Mouse (Mus musculus) bone marrow, adult 2 months (tissue): ENCODE data around the gene Pdlim1. TPM values are rescaled to one million over a fixed set of nuclear protein-coding genes. Genes with fewer than 3 reads are reported as not detected.

ENCODE experiments used
- H3K27ac ChIP-seq: fragments of 200-500 bp; 2 replicates; pipeline ENCODE4 v1.5.1; 2012; ENCODE audit warnings: low read depth, mild to moderate bottlenecking, control low read depth, inconsistent platforms, low read length; ENCODE audit not compliant: control insufficient read depth, poor library complexity, insufficient read depth
- H3K4me1 ChIP-seq: fragments of 200-500 bp; 2 replicates; pipeline ENCODE4 v1.6.1; 2011; ENCODE audit warnings: low read length; ENCODE audit not compliant: control insufficient read depth, insufficient read depth
- H3K4me3 ChIP-seq: fragments of 200-500 bp; replicated peaks from 2 replicates; pipeline ENCODE3; 2011; ENCODE audit warnings: mild to moderate bottlenecking, low read depth, low read length, control low read depth; ENCODE audit not compliant: control insufficient read depth
- CTCF ChIP-seq: fragments of 200-500 bp; IDR thresholded peaks from 2 replicates; pipeline ENCODE4 v1.5.1; 2011; ENCODE audit warnings: low read length, control low read depth; ENCODE audit not compliant: control insufficient read depth, insufficient read depth
- POLR2A ChIP-seq: fragments of 200-500 bp; IDR thresholded peaks from 2 replicates; pipeline ENCODE4 v1.6.1; 2011; ENCODE audit warnings: low read depth, mild to moderate bottlenecking, control low read depth, low read length, borderline replicate concordance; ENCODE audit not compliant: control insufficient read depth
- WGBS: fragments of 180-500 bp; shearing (Covaris S2); methylation state at CpG from one replicate; pipeline ENCODE4 v1.1.7; 2018; 5-methylcytosine and 5-hydroxymethylcytosine counted together
- polyA plus RNA-seq: library from polyadenylated mRNA; stranded (reverse); fragments of >200 nt; gene quantifications from 2 replicates; pipeline ENCODE4 v1.2.4, GENCODE M21; 2011; ENCODE audit warnings: low replicate concordance; ENCODE audit not compliant: missing spikeins, insufficient read depth, insufficient read length

The Pdlim1 gene
- polyA plus RNA-seq, 1 experiment: 34.1 TPM

GRCm38 (mm10) chr19:40178311-40178710 is 93.3 kb downstream of the Pdlim1 start:
- no peak overlapping the region for H3K27ac ChIP-seq
- no peak for TF ChIP-seq CTCF
- TF ChIP-seq POLR2A: no peak
- 76% methylated on average over 4 of the region's 4 CpGs for WGBS
- no peak overlapping the region for H3K4me3 ChIP-seq
- no peaks in the 10 kb centered on the region for H3K4me1 ChIP-seq

Other genes with a start within 250 kb of the Pdlim1 start
- gene Cyp2c54, start 198.0 kb downstream of the Pdlim1 start, polyA plus RNA-seq: 1.0 and 2.2 TPM in 2 replicates
- 2.6 TPM in 1 of 2 replicates, not detected in the other for gene Cyp2c50, start 182.2 kb downstream of the Pdlim1 start, polyA plus RNA-seq
- gene Cyp2c70, start 84.5 kb downstream of the Pdlim1 start, polyA plus RNA-seq: 2.7 TPM in 1 of 2 replicates, not detected in the other
- 13.6 and 26.1 TPM in 2 replicates for gene Sorbs1, start 241.9 kb upstream of the Pdlim1 start, polyA plus RNA-seq